In genomic region chr9:13898510-13899305, GRCm38 (mm10) we compare ENCODE assay signal across 8 mouse cellular contexts.
DNase-seq lines count a peak whose midpoint lies in the region; ATAC-seq lines count a peak whose summit lies in the region.

No protein-coding gene starts in this region.

- H3K9me3 ChIP-seq in forebrain, embryonic 12.5 days: no peaks in the 10 kb centered on the region
- no peaks in the 10 kb centered on the region for H3K9me3 ChIP-seq in forebrain, embryonic 11.5 days (ENCODE audit: control insufficient read depth, low read length)

- no peak overlapping the region for H3K27ac ChIP-seq in forebrain, embryonic 12.5 days
- no peak overlapping the region for H3K27ac ChIP-seq in forebrain, embryonic 11.5 days (ENCODE audit: low read depth, low read length)

- peaks cover 7% of the 10 kb centered on the region; the same call in 1 of the 2 replicates for H3K4me1 ChIP-seq in forebrain, embryonic 12.5 days
- no peaks in the 10 kb centered on the region for H3K4me1 ChIP-seq in forebrain, embryonic 11.5 days (replicated peaks; ENCODE audit: control insufficient read depth, insufficient read depth, low read length)

- H3K27me3 ChIP-seq in forebrain, embryonic 12.5 days: no peaks in the 10 kb centered on the region
- H3K27me3 ChIP-seq in forebrain, embryonic 11.5 days (ENCODE audit: control insufficient read depth, insufficient read depth, low read length): no peaks in the 10 kb centered on the region

- H3K4me2 ChIP-seq in forebrain, embryonic 12.5 days: no peak overlapping the region
- no peak overlapping the region for H3K4me2 ChIP-seq in forebrain, embryonic 11.5 days (ENCODE audit: low read depth, low read length, severe bottlenecking)

- no peak overlapping the region for H3K9ac ChIP-seq in forebrain, embryonic 12.5 days
- H3K9ac ChIP-seq in forebrain, embryonic 11.5 days (ENCODE audit: low read length): no peak overlapping the region

- H3K36me3 ChIP-seq in forebrain, embryonic 12.5 days (replicated peaks): no peaks in the 10 kb centered on the region
- H3K36me3 ChIP-seq in forebrain, embryonic 11.5 days (ENCODE audit: control insufficient read depth, insufficient read depth, low read length): no peaks in the 10 kb centered on the region

- peak; percentile 17; the same call in 1 of the 2 replicates for ATAC-seq in forebrain, embryonic 12.5 days (ENCODE audit: low FRiP score)
- no peak for ATAC-seq in forebrain, embryonic 11.5 days (replicated peaks; ENCODE audit: low FRiP score)

- 76% methylated on average over 19 of the region's 19 CpGs for WGBS in forebrain, embryonic 12.5 days
- WGBS in forebrain, embryonic 11.5 days: 83% methylated on average over 19 of the region's 19 CpGs

- DNase-seq in forebrain, embryonic 11.5 days (ENCODE audit: low spot score): no peak
- DNase-seq in heart, adult 18-20 months: peak; percentile 44 to 50
- DNase-seq in layer of hippocampus, adult 8-10 months (ENCODE audit: low spot score in 2 of 2): peak; percentile 52 to 59
- DNase-seq in right cerebral cortex, postnatal 10 days (ENCODE audit: low spot score in 2 of 2): peak; percentile 79 to 91
- no peak for DNase-seq in ovary, adult 18-20 months (ENCODE audit: low spot score)
- DNase-seq in T-cell, adult 2 months (ENCODE audit: low spot score): no peak
- DNase-seq in adrenal gland, postnatal 25 days: no peak

- H3K4me3 ChIP-seq in forebrain, embryonic 12.5 days (replicated peaks): no peak overlapping the region
- no peak overlapping the region for H3K4me3 ChIP-seq in forebrain, embryonic 11.5 days (ENCODE audit: low read depth, low read length)

Comparison
In these comparisons a context has a peak if more than half of its experiments do, and no peak if none do; other contexts are left out.
1. DNase-seq: peak in heart, adult 18-20 months (2 of 2), layer of hippocampus, adult 8-10 months (2 of 2) and right cerebral cortex, postnatal 10 days (2 of 2); none in forebrain, embryonic 11.5 days (single experiment), ovary, adult 18-20 months (single experiment), T-cell, adult 2 months (single experiment) and adrenal gland, postnatal 25 days (single experiment).